Mouse (Mus musculus) MEL (cell line): Measurements from ENCODE around the gene AW011738. TPM values are rescaled to one million over a fixed set of nuclear protein-coding genes. Genes with fewer than 3 reads are reported as not detected.

Experiments used
- DNase-seq: peaks from one replicate; pipeline ENCODE4 v3.0.0; 2011; ENCODE audit warnings: low read depth, low spot score
- H3K27ac ChIP-seq: 2 replicates; pipeline ENCODE4 v1.5.1; 2012; ENCODE audit warnings: low read depth, mild to moderate bottlenecking, control low read depth, low read length, moderate library complexity; ENCODE audit not compliant: control insufficient read depth
- H3K27me3 ChIP-seq, 2 experiments: fragments of 150-350 bp in 1 of 2; sonication (generic) in 1 of 2; 2 replicates each; pipeline ENCODE4 v1.6.1; 2012; ENCODE audit warnings: low read length in 2 of 2, mild to moderate bottlenecking in 2 of 2, improper control_type of control experiment in 1 of 2, moderate library complexity in 1 of 2; ENCODE audit not compliant: insufficient read depth in 2 of 2, control insufficient read depth in 1 of 2
- H3K36me3 ChIP-seq, 2 experiments: 2 replicates each; pipeline ENCODE4 v1.6.1; 2012 to 2014; ENCODE audit warnings: low read length in 2 of 2, improper control_type of control experiment in 1 of 2, inconsistent platforms in 1 of 2, mild to moderate bottlenecking in 1 of 2; ENCODE audit not compliant: insufficient read depth in 2 of 2, control insufficient read depth in 1 of 2
- H3K4me1 ChIP-seq, 2 experiments: fragments of 150-350 bp in 1 of 2; sonication (generic) in 1 of 2; 2 replicates each; pipeline ENCODE4 v1.6.1; 2012; ENCODE audit warnings: low read length in 2 of 2, improper control_type of control experiment in 1 of 2, mild to moderate bottlenecking in 1 of 2; ENCODE audit not compliant: insufficient read depth in 2 of 2, control insufficient read depth in 1 of 2
- H3K4me3 ChIP-seq, 2 experiments: fragments of 150-350 bp in 1 of 2; sonication (generic) in 1 of 2; 2 replicates each; pipeline ENCODE4 v1.5.1; 2012; ENCODE audit warnings: low read depth in 2 of 2, low read length in 2 of 2, mild to moderate bottlenecking in 2 of 2, moderate library complexity in 2 of 2, control low read depth in 1 of 2, improper control_type of control experiment in 1 of 2; ENCODE audit not compliant: control insufficient read depth in 1 of 2, insufficient read depth in 1 of 2
- H3K79me2 ChIP-seq: 2 replicates; pipeline ENCODE4 v1.6.1; 2012; ENCODE audit warnings: mild to moderate bottlenecking, low read length, moderate library complexity; ENCODE audit not compliant: control insufficient read depth, poor library complexity, insufficient read depth
- H3K9ac ChIP-seq: 2 replicates; pipeline ENCODE4 v1.6.1; 2012; ENCODE audit warnings: low read depth, mild to moderate bottlenecking, control low read depth, low read length, moderate library complexity; ENCODE audit not compliant: control insufficient read depth, poor library complexity, severe bottlenecking
- H3K9me3 ChIP-seq: fragments of 150-350 bp; sonication (generic); replicated peaks from 2 replicates; pipeline ENCODE4 v1.6.1; 2012; ENCODE audit warnings: mild to moderate bottlenecking, low read length, improper control_type of control experiment, moderate library complexity; ENCODE audit not compliant: insufficient read depth
- CHD1 ChIP-seq: IDR thresholded peaks from 2 replicates; pipeline ENCODE4 v1.6.1; 2012; ENCODE audit warnings: low read depth, mild to moderate bottlenecking, inconsistent platforms, low read length, improper control_type of control experiment
- CTCF ChIP-seq, 3 experiments: IDR thresholded peaks in 2 of 3; conservative IDR thresholded peaks in 1 of 3; 2 replicates each; pipeline ENCODE4 v1.5.1; 2011 to 2012; ENCODE audit warnings: low read length in 3 of 3, low read depth in 2 of 3, mild to moderate bottlenecking in 2 of 3, improper control_type of control experiment in 1 of 3, inconsistent platforms in 1 of 3, mixed read lengths in 1 of 3, moderate library complexity in 1 of 3; ENCODE audit not compliant: control insufficient read depth in 1 of 3, insufficient read depth in 1 of 3, poor library complexity in 1 of 3, severe bottlenecking in 1 of 3
- E2F4 ChIP-seq: IDR thresholded peaks from 2 replicates; pipeline ENCODE4 v1.6.1; 2011; ENCODE audit warnings: low read depth, low read length, improper control_type of control experiment, borderline replicate concordance
- ELF1 ChIP-seq: IDR thresholded peaks from 2 replicates; pipeline ENCODE4 v1.6.1; 2014; ENCODE audit warnings: low read depth, mild to moderate bottlenecking, inconsistent platforms, low read length, improper control_type of control experiment, moderate library complexity
- EP300 ChIP-seq, 2 experiments: IDR thresholded peaks; 2 replicates each; pipeline ENCODE4 v1.6.1; 2011; ENCODE audit warnings: improper control_type of control experiment in 2 of 2, low read length in 2 of 2, low read depth in 1 of 2, mild to moderate bottlenecking in 1 of 2
- ETS1 ChIP-seq: IDR thresholded peaks from 2 replicates; pipeline ENCODE4 v1.6.1; 2012; ENCODE audit warnings: low read depth, mild to moderate bottlenecking, inconsistent platforms, low read length, improper control_type of control experiment, moderate library complexity
- GATA1 ChIP-seq: IDR thresholded peaks from 2 replicates; pipeline ENCODE4 v1.6.1; 2011; ENCODE audit warnings: low read depth, low read length, improper control_type of control experiment
- HCFC1 ChIP-seq: IDR thresholded peaks from 2 replicates; pipeline ENCODE4 v1.6.1; 2012; ENCODE audit warnings: low read depth, mild to moderate bottlenecking, inconsistent platforms, low read length, improper control_type of control experiment, moderate library complexity
- KAT2A ChIP-seq: conservative IDR thresholded peaks from 2 replicates; pipeline ENCODE4 v1.6.1; 2012; ENCODE audit warnings: low read depth, low read length, improper control_type of control experiment, inconsistent platforms
- MAX ChIP-seq: IDR thresholded peaks from 2 replicates; pipeline ENCODE4 v1.6.1; 2011; ENCODE audit warnings: low read length, improper control_type of control experiment
- MAZ ChIP-seq: IDR thresholded peaks from 2 replicates; pipeline ENCODE4 v1.6.1; 2012; ENCODE audit warnings: low read depth, mild to moderate bottlenecking, inconsistent platforms, low read length, improper control_type of control experiment
- MEF2A ChIP-seq: IDR thresholded peaks from 2 replicates; pipeline ENCODE4 v1.6.1; 2014; ENCODE audit warnings: low read depth, mild to moderate bottlenecking, inconsistent platforms, low read length, improper control_type of control experiment; ENCODE audit not compliant: poor library complexity, insufficient replicate concordance, severe bottlenecking; ENCODE audit errors: extremely low read depth
- MXI1 ChIP-seq: IDR thresholded peaks from 2 replicates; pipeline ENCODE4 v1.6.1; 2011; ENCODE audit warnings: mild to moderate bottlenecking, low read depth, low read length, improper control_type of control experiment
- MYB ChIP-seq: IDR thresholded peaks from 2 replicates; pipeline ENCODE4 v1.6.1; 2011; ENCODE audit warnings: mild to moderate bottlenecking, low read depth, low read length, improper control_type of control experiment
- MYC ChIP-seq: IDR thresholded peaks from 2 replicates; pipeline ENCODE4 v1.6.1; 2011; ENCODE audit warnings: low read depth, mild to moderate bottlenecking, low read length, improper control_type of control experiment, moderate library complexity
- NELFE ChIP-seq: IDR thresholded peaks from 2 replicates; pipeline ENCODE4 v1.6.1; 2011; ENCODE audit warnings: low read depth, low read length, improper control_type of control experiment
- POLR2A ChIP-seq, 2 experiments: IDR thresholded peaks; 2 replicates each; pipeline ENCODE4 v1.6.1; 2011 to 2012; ENCODE audit warnings: low read length in 2 of 2, mild to moderate bottlenecking in 2 of 2, control low read depth in 1 of 2, improper control_type of control experiment in 1 of 2, low read depth in 1 of 2, moderate library complexity in 1 of 2; ENCODE audit not compliant: control insufficient read depth in 1 of 2, insufficient read depth in 1 of 2, poor library complexity in 1 of 2
- POLR2AphosphoS5 ChIP-seq: IDR thresholded peaks from 2 replicates; pipeline ENCODE4 v1.6.1; 2012; ENCODE audit warnings: low read depth, borderline replicate concordance, mild to moderate bottlenecking, inconsistent platforms, low read length, moderate library complexity, mixed read lengths
- RAD21 ChIP-seq: IDR thresholded peaks from 2 replicates; pipeline ENCODE4 v1.6.1; 2011; ENCODE audit warnings: mild to moderate bottlenecking, low read depth, low read length, improper control_type of control experiment
- SIN3A ChIP-seq: IDR thresholded peaks from 2 replicates; pipeline ENCODE4 v1.6.1; 2012; ENCODE audit warnings: low read length, improper control_type of control experiment, inconsistent platforms
- TAL1 ChIP-seq: IDR thresholded peaks from 2 replicates; pipeline ENCODE4 v1.6.1; 2012; ENCODE audit warnings: mild to moderate bottlenecking, inconsistent platforms, low read length, moderate library complexity, mixed read lengths
- TBP ChIP-seq: IDR thresholded peaks from 2 replicates; pipeline ENCODE4 v1.8.0; 2011; ENCODE audit warnings: low read depth, low read length, improper control_type of control experiment
- TCF12 ChIP-seq: IDR thresholded peaks from 2 replicates; pipeline ENCODE4 v1.6.1; 2014; ENCODE audit warnings: low read depth, mild to moderate bottlenecking, inconsistent platforms, low read length, improper control_type of control experiment, moderate library complexity
- UBTF ChIP-seq: IDR thresholded peaks from 2 replicates; pipeline ENCODE4 v1.6.1; 2012; ENCODE audit warnings: low read depth, mild to moderate bottlenecking, inconsistent platforms, low read length, improper control_type of control experiment, moderate library complexity, borderline replicate concordance; ENCODE audit not compliant: insufficient read depth
- USF1 ChIP-seq: IDR thresholded peaks from 2 replicates; pipeline ENCODE4 v1.6.1; 2014; ENCODE audit warnings: low read depth, mild to moderate bottlenecking, inconsistent platforms, low read length, improper control_type of control experiment, moderate library complexity
- ZC3H11A ChIP-seq: IDR thresholded peaks from 2 replicates; pipeline ENCODE4 v1.6.1; 2012; ENCODE audit warnings: low read depth, mild to moderate bottlenecking, inconsistent platforms, low read length, improper control_type of control experiment
- ZKSCAN1 ChIP-seq: IDR thresholded peaks from 2 replicates; pipeline ENCODE4 v1.6.1; 2012; ENCODE audit warnings: low read depth, mild to moderate bottlenecking, inconsistent platforms, low read length, improper control_type of control experiment, moderate library complexity
- ZMIZ1 ChIP-seq: IDR thresholded peaks from 2 replicates; pipeline ENCODE4 v1.6.1; 2012; ENCODE audit warnings: low read depth, mild to moderate bottlenecking, inconsistent platforms, low read length, improper control_type of control experiment, moderate library complexity
- ZNF384 ChIP-seq: IDR thresholded peaks from 2 replicates; pipeline ENCODE4 v1.6.1; 2012; ENCODE audit warnings: low read depth, mild to moderate bottlenecking, inconsistent platforms, low read length, improper control_type of control experiment
- polyA plus RNA-seq, 2 experiments: library from polyadenylated mRNA; stranded (reverse) in 1 of 2; unstranded in 1 of 2; fragments of >175 nt in 1 of 2; fragments of >200 nt in 1 of 2; gene quantifications; 2 replicates each; pipeline versions ENCODE4 v1.2.1 to v1.2.4; 2012; ENCODE audit warnings: low replicate concordance in 2 of 2, low read depth in 1 of 2; ENCODE audit not compliant: insufficient read length in 2 of 2, insufficient read depth in 1 of 2, missing spikeins in 1 of 2
- total RNA-seq: library from RNA; depleted of rRNA; stranded (reverse); fragments of 300-350 nt; gene quantifications from 2 replicates; pipeline ENCODE4 v1.2.3, GENCODE M21; 2012

Gene AW011738
- total and polyA plus RNA-seq, 3 experiments, result 3.2 to 3.8 TPM; not detected in 1

DNA sequence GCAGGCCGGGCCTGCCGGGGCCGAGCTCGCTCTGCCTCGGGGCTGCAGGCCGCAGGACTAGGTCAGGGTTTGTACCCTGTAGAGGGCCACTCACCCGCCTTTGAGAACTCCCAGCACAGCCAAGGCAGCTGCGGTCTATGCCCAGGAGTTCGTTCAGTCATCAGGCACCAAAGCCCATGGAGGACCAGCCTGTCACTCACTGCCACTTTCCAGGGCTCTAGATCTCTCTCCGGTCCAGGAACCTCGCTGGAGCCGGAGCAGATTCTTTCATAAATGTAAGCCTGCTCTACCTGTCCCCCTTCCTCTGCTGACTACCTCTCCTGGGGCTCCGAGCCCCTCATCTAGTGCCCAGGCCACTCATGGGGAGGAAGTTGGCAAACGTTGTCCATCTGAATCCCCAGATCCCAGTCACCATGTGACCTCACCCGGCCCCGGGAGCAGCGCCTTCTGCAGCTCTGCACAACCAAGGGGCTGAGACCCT is 31.0 kb downstream of the AW011738 start:
- Histone ChIP-seq H3K9me3 (no peaks in the 10 kb centered on the region), H3K79me2 (peaks cover 37% of the 10 kb centered on the region), H3K4me3 (peak overlapping the region; percentile 59 to 93), H3K27me3 (no peaks in the 10 kb centered on the region), H3K9ac (peak overlapping the region; percentile 71), H3K27ac (peak overlapping the region; percentile 13; the same call in 1 of the 2 replicates), H3K4me1 (peaks cover 2 to 6% of the 10 kb centered on the region in 2 experiments; a peak in 2 of 4 replicates), H3K36me3 (peaks cover 7 to 8% of the 10 kb centered on the region in 2 experiments)
- no peak for TF ChIP-seq KAT2A
- peak; percentile 46; the same call in 1 of the 2 replicates for TF ChIP-seq USF1
- TF ChIP-seq MAZ, result peak; percentile 8; the same call in 1 of the 2 replicates
- TF ChIP-seq POLR2A (IDR thresholded peaks at IDR 0.05; ENCODE audit: control insufficient read depth in 1 of 2, insufficient read depth in 1 of 2, low read depth in 1 of 2, low read length in 2 of 2, poor library complexity in 1 of 2), result 0 out of 4 replicates have a peak, but pooled peaks of 1 of the 2 experiments have one; percentile 6
- peak; percentile 51 for DNase-seq

DNA sequence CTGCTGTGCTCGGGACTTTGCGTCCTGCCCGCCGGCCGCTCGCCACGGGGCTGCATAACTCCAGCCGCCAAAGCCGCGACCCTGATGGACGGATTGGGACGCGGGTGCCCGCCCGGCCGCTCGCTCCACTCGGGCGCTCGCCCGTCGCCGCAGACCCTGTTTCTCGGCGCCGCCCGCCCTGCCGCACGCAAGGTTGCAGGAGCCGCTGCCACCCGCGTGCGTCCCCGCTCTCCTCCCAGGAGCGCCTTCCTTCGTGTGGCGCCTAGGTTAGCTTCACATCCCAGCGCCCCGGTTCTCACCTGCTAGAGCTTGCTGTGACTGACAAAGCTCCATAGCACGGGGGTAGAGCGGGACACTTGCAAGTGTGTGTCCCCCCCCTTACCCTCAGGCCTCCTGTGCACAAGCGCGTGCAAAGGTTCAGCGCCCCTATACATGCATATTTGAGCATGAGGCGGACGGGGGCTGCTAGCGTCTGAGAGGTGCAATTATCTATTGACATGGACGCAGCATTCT is 31.7 kb downstream of the AW011738 start, which contains the start of gene Plekhn1:
Gene Plekhn1, minus strand, starts transcription at position 157 of the 513 bp plus-strand sequence.
- H3K4me3 ChIP-seq, result peak within 1 kb of the TSS; percentile 93 to 96
- peaks cover 8 to 14% of the 10 kb centered on the region in 2 experiments for H3K36me3 ChIP-seq
- peak within 1 kb of the TSS; percentile 86 for H3K9ac ChIP-seq
- peak within 1 kb of the TSS; percentile 85 for H3K27ac ChIP-seq
- no peaks in the 10 kb centered on the region for H3K9me3 ChIP-seq
- H3K79me2 ChIP-seq, result peaks cover 42% of the 10 kb centered on the region
- DNase-seq, result peak; percentile 82
- H3K4me1 ChIP-seq, result peaks cover 2 to 6% of the 10 kb centered on the region in 2 experiments; a peak in 2 of 4 replicates
- H3K27me3 ChIP-seq, result no peaks in the 10 kb centered on the region
- TF ChIP-seq ELF1 (no peak), CHD1 (no peak; the same call in 1 of the 2 replicates), MYC (peak; percentile 81), ZKSCAN1 (no peak), SIN3A (peak; percentile 43; the same call in 1 of the 2 replicates), MYB (no peak), ZC3H11A (0 out of 2 replicates have a peak, but pooled peaks have one; percentile 3), ZMIZ1 (no peak), TCF12 (no peak; the same call in 1 of the 2 replicates), MAZ (no peak; the same call in none of the 2 replicates), KAT2A (no peak), UBTF (peak; percentile 48; the same call in 1 of the 2 replicates), POLR2AphosphoS5 (no peak), MXI1 (0 out of 2 replicates have a peak, but pooled peaks have one; percentile 35), TAL1 (no peak), TBP (no peak), MAX (peak; percentile 67), CTCF (IDR thresholded peaks at IDR 0.05 in 2 of 3, conservative IDR thresholded peaks at IDR 0.05 in 1 of 3; ENCODE audit: control insufficient read depth in 1 of 3, insufficient read depth in 1 of 3, low read depth in 2 of 3, low read length in 3 of 3, poor library complexity in 1 of 3, severe bottlenecking in 1 of 3) (no peak), ETS1 (no peak), MEF2A (no peak), RAD21 (no peak), USF1 (no peak), GATA1 (no peak), HCFC1 (peak; percentile 27; the same call in 1 of the 2 replicates), EP300 (IDR thresholded peaks at IDR 0.05; ENCODE audit: low read depth in 1 of 2, low read length in 2 of 2) (no peak), NELFE (peak; percentile 50), E2F4 (no peak), POLR2A (IDR thresholded peaks at IDR 0.05; ENCODE audit: control insufficient read depth in 1 of 2, insufficient read depth in 1 of 2, low read depth in 1 of 2, low read length in 2 of 2, poor library complexity in 1 of 2) (peak in 1 of 2 experiments; percentile 49; a peak in 2 of 4 replicates), ZNF384 (no peak)
